Mouse (Mus musculus): ENCODE data around the gene Zfp53. TPM values are rescaled to one million over a fixed set of nuclear protein-coding genes. Genes with fewer than 3 reads are reported as not detected.

Gene Zfp53
- total RNA-seq, 1 experiment from 2014 or later = 9.1 TPM

DNA sequence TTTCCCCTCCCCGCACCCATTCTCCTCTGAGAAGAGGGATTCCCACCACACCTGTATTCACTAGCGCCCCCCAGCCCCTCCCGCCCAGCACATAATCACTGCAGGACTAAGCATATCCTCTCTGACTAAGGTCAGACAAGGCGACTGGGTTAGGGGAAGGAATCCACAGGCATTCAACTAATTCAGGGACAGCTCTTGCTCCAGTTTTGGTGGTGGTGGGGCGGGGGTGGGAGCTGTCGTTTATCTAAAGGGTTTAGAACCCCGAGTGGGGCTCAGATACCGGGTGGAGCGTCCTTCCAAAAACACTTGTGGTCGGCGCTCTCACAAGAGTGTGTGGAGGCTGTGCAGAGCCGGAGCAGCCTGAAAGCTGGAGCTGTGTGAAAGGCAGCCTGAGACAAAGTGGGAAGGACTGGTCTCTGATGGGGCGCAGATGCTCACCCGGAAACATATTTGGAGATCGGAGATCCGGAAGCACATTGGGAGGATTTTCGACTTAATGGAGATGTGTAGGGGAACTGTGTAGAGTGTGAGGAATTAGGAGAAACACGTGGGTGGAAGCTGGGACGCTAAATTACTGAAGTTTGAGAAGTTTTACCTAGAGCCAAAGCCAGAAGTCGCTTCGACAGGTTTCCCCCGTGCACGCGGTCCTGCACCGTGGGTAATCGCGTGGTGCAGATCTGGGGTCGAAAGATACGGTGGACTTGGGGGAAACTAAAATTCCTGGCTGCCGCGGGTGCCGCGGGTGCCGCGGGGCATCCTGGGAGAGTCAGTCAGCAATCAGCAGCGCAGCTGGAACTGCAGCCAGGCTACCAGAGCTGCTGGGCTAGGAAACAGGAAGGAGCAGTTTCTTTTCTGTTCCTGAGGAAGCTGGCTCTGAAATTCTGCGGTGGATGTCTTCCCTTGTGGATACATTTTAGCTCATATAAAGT, 27.7 kb downstream of the Zfp53 start:
- ATAC-seq (replicated peaks; ENCODE audit: low read depth, poor library complexity, severe bottlenecking) = peak; percentile 94

DNA sequence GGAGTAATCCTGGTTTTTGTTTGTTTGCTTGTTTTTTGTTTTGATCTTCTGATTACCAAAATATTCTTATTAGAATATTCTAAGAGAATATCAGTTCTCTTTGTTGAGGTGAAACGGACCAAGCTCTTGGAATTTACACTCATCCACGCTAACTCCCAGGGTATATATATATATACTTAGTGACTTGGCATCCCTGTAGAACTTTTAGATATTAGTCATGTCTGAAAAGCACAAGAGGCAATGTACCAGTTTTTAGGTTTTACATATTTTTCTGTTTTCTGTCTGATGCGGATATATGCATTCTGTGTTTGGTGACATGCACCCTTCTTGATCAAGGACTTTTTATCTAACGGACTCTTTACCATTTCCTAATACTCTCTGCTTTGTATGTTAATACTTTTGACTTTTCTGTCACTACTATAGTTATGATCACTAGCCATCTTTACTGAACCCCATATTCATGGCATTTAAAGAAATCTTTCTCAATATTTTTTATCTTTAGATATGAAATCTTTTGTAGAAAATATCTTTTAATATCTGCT, 28.4 kb downstream of the Zfp53 start:
- ATAC-seq (replicated peaks; ENCODE audit: low read depth, poor library complexity, severe bottlenecking) = peak; percentile 10

DNA sequence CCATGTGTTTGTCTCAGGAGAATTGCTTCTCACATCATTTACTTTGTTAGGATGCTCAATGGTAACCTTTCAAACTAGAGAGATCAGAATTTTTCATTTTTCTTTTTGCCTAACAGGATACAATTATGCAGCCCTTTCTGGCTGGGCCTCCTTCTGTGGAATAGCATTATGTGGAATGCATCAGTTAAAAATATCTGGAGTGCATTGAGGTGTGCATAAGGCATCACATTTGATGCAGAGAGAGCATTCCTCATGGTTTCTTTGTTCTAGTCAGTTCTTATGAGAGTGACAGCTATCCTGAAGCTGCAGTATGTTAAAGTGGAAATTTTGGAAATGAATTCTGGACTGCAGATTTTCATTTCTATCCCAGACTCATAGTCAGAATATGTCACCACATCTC, 37.5 kb downstream of the Zfp53 start:
- ATAC-seq (replicated peaks; ENCODE audit: low read depth, poor library complexity, severe bottlenecking) = no peak

DNA sequence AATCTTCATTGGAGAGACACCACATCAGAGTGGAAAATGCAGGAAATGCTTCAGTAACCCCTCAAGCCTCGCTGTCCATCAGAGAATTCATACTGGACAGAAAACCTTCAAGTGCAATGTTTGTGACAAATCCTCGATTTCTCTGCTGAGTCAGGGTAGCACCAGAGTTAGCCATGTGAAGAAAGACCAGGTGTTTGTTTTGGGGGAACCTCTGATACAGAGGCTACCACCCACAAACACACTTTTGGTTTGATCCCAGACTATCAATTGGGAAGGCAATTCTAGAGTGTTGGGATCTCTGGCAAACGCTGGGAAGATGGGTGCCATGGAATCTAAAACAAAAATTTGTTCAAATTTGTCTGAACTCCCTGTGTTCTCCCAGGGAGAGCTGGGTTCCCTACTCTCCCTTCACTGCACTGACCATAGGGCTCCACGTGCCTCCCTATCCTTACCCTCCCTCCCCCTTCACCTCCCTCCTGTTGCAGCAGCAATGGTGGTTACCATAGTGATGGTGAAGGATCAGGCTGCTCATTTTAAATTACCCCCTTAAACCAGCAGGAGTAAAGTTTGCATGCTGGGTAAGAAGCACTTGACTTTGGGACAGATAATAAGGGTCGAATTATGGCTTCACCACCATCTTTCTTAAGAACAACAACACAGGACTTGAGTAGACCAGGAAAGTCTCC, 42.0 kb downstream of the Zfp53 start:
- ATAC-seq (replicated peaks; ENCODE audit: low read depth, poor library complexity, severe bottlenecking) = no peak

DNA sequence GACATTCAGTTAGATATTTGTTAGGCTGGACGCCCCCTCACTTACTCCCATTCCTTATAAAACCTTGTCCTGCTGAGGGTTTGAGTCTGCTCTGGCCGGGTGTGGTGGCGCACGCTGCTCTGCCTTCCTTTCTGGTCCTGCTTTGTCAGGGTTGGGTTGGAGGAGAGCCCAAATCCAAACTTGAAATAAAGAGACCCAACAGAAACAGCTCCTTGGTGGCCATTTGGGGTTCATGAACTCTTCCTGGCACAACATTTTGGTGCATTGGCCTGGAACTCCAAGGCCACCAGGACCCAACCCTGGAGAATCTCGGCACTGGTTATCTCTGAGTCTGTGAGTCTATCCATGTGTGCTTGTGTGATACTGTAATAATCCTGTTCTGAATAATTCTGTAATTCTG, 42.8 kb downstream of the Zfp53 start:
- no peak for ATAC-seq (replicated peaks; ENCODE audit: low read depth, poor library complexity, severe bottlenecking)

DNA sequence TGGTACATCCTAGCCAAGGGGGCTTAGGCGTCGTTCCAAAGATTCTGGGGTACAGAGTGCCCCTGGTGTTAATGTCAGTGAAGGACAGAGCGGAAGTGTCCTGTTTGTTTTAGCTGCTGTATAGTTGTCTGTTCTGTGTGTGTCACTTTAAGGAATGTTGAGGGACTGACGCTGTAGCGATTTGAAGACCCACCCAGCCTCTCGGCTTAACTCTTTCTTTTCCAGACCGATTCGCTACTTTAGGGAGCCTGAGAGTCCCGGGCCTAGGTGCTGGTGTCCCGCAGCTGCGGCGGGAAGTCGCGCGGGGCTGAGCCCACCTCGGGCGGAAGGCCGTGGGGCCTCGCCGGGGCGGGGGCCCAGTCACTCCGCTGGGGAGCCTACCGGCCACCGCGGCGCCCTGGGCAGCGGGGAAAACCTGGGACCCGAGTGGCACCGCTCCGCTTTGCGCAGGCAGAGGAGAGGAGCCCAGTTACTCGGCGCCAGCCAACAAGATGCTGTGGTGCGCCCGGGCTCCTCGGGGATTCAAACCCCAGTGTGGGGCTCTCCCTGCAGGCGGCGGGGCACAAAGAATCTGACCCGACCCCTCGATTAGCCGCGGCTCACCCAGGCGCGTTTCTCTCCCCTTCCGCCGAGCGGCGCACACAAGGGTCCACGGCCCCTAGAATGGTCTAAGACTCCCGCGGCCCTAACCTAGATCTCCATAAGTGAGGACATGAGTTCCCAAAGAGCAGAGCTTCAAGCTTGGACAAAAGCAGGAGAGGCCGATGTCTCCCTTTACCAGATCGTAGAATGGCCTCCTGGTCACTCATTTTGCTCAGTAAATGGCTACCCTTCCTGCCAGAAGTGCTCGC, 43.5 kb downstream of the Zfp53 start:
- peak; percentile 59 for ATAC-seq (replicated peaks; ENCODE audit: low read depth, poor library complexity, severe bottlenecking)

DNA sequence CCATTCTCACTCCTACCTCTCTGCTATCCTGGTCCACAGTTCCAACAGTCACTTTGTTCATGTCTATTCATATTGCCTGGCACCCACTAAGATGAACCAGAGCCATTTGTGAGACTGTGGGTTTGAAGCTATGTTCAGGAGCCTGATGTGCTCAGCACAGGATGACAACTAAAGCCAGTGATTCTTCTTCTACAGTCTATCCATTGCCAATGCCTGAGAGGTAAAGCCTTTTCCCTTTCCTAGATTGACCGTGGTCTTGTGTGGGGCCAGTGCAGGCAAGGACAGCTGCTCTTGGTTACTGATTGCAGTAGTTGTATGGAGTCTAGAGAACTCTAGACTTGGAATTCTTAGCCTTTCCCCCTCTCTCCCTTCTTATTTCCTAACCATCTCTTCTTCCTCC, 45.2 kb downstream of the Zfp53 start:
- no peak for ATAC-seq (replicated peaks; ENCODE audit: low read depth, poor library complexity, severe bottlenecking)

DNA sequence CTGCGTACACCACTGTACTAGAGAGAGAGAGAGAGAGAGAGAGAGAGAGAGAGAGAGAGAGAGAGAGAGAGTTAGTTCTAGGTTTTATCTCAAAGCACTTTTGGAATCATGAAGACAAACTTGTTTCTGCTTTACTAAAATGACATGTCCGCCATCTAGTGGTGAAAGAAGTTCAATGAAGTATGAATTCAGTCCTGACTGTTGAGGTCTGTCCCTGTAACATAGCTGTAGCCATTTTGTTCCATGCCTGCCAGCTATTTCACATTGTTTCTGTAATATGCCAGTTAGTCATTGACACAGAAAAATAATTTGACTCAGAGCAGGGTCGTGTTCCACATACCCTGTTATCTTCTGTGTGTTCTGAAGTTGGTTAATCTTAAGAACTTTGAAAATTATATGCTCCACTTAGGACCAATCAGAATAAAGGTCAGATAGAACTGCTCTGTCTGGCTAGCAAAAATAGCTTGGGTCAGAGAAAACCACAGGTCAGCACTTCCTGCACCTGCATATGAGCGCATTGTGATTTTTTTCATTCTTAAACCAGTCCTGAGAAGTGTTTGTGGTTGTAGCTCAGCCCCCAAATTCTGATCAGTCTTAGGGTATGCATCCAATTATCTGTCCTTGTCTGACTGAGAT, 45.8 kb downstream of the Zfp53 start:
- peak; percentile 47 for ATAC-seq (replicated peaks; ENCODE audit: low read depth, poor library complexity, severe bottlenecking)

DNA sequence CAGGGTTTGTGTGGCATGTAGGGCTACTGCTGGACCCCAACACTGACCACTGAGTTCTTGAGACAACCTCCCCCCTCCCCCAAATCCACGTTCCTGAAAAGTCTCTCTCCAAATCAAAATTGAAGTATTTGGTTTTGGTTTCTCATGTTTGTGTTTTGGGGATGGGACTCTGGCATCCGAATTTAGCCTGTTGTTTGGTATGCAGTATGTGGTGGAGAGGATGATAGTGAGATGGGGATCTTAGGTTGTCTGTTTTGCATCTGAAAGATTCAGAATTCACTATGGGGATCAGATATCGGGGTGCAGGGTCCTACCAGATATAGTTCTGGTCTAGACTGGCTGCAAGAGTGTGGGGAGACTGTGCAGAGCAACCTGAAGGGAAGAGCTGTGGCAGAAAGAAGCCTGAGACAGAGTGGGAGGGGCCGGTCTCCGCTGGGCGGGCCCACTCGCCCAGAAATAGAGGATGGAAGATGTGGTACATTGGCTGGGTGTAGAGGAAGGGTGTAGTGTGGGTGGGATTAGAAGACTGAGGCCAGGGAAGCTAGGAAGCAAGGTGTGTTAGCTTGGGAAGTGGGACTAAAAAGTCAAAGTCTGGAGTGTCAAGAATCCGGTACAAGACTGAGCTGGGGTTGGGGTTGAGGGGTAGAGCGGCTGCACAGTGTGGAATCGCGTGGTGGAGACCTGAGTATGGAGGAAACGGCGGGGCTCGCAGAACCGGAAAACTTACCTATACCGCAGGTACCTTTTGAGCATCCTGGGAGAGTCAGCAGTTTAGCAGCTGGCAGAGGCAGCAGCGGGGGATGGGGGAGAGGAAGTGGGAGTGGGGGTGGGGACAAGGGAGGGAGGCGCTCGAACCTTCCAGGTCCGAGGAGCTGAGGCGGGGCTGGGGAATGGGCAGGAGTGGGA, 46.6 kb downstream of the Zfp53 start, which contains the start of gene Zfp52:
TSS of gene Zfp52 (plus strand) at position 444 of the 906 bp plus-strand sequence.
- peak; percentile 71 for ATAC-seq (replicated peaks; ENCODE audit: low read depth, poor library complexity, severe bottlenecking)

DNA sequence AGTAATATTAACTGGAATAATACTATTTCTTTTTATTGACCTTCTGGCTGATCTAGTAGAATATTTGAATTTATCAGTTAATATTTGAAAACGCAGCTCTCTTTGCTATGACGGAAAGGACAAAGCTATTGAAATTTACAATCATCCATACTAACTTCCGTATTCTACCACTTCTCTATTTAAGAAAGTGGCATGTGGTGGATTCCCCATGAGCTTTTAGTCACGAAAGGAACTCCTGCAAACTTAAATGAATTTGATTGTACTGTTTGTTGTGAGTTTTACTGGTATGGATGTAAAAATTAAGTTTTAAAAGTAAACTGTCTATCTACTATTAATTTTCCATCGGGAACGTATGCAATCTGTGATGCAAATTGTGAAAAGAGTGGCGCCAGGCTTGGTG, 47.3 kb downstream of the Zfp53 start:
- ATAC-seq (replicated peaks; ENCODE audit: low read depth, poor library complexity, severe bottlenecking) = no peak

DNA sequence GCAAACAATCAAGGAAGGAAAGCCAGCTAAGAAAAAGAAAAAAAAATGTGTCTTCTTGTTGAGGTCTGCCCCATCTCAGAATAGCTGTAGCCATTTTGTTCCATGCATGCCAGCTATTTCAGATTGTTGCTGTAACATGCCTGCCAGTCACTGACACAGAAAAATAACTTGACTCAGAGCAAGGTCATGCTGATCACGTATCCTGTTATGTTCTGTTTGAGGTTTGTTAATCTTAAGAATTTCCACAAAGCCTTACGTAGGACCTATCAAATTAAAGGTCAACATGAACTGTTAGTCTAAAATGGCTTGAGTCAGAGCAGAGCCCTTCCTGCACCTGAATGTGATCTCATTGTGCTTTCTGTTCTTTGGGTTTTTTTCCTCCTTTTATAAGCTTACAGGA, 47.9 kb downstream of the Zfp53 start:
- no peak for ATAC-seq (replicated peaks; ENCODE audit: low read depth, poor library complexity, severe bottlenecking)

DNA sequence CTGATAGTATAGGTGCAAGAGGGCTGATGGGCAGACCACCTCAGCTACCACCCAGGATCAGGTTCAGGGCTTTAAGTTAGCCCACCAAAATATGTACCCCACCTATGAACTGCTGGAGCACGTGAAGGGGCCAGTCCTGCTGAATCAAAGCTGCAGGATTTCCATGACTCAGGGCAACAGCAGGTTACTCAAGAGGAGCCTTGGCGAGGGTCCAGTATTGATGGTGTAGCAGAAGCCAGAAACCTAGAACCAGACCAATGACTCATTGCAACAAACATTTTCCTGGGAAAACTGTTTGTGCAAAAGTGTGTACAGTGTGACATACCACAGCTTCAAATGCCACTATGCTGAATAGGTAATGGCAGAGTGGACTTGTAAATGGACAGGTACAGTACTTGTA, 69.0 kb downstream of the Zfp53 start:
- ATAC-seq (replicated peaks; ENCODE audit: low read depth, poor library complexity, severe bottlenecking) = no peak

Other genes with a start within 250 kb of the Zfp53 start
- not detected in 2 replicates for gene Vmn1r235, start 232.6 kb upstream of the Zfp53 start, total RNA-seq (2017)
- not detected in 2 replicates for gene Vmn1r236, start 206.1 kb upstream of the Zfp53 start, total RNA-seq (2017)
- not detected in 2 replicates for gene Vmn1r237, start 177.1 kb upstream of the Zfp53 start, total RNA-seq (2017)
- 13.7 and 16.6 TPM in 2 replicates for gene Zfp677, start 105.2 kb upstream of the Zfp53 start, total RNA-seq (2017)
- 5.9 and 6.3 TPM in 2 replicates for gene Zfp54, start 65.8 kb upstream of the Zfp53 start, total RNA-seq (2017)
- gene Zfp51, start 38.6 kb upstream of the Zfp53 start, total RNA-seq (2017) = 14.8 and 15.7 TPM in 2 replicates
- 39.2 and 47.4 TPM in 2 replicates for gene Zfp52, start 46.5 kb downstream of the Zfp53 start, total RNA-seq (2017)
- gene Zfp948, start 78.0 kb downstream of the Zfp53 start, total RNA-seq (2017) = 2.9 and 5.2 TPM in 2 replicates
- gene Zfp983, start 161.6 kb downstream of the Zfp53 start, total RNA-seq (2017) = 4.7 and 6.5 TPM in 2 replicates
- gene Gm10226, start 202.9 kb downstream of the Zfp53 start, total RNA-seq (2017) = 26.4 TPM in 1 of 2 replicates, not detected in the other
- 10.9 and 13.4 TPM in 2 replicates for gene Zfp760, start 218.7 kb downstream of the Zfp53 start, total RNA-seq (2017)
- 5.8 and 8.6 TPM in 2 replicates for gene Zfp229, start 241.8 kb downstream of the Zfp53 start, total RNA-seq (2017)

Measured in common myeloid progenitor, adult 5-6 weeks (primary cell).